Mouse (Mus musculus): ENCODE data around the gene Msl3. TPM values are rescaled to one million over a fixed set of nuclear protein-coding genes. Genes with fewer than 3 reads are reported as not detected.

Gene Msl3
- total RNA-seq (2014; rRNA removed), result 19.3 and 20.3 TPM in 2 replicates
- polyA plus RNA-seq (2015; fragmentation: Nextera tagmentation; extraction: Ambion mirVana), result 11.8 and 13.0 TPM in 2 replicates

- peak; percentile 65 for TF ChIP-seq CTCF (IDR thresholded peaks at IDR 0.05)
- peak; percentile 92 for ATAC-seq (ENCODE audit: low FRiP score)
- peak within 1 kb of the TSS; percentile 66 for H3K4me2 ChIP-seq (ENCODE audit: low read depth, low read length, poor library complexity, severe bottlenecking)
Measured at GRCm38 (mm10) chrX:168673525-168674406, at the start of gene Msl3. TSS of gene Msl3 (minus strand) at chrX:168673898.

GRCm38 (mm10) chrX:168717969-168718368, 44.3 kb upstream of the Msl3 start:
- H3K4me2 ChIP-seq (ENCODE audit: low read depth, low read length, poor library complexity, severe bottlenecking), result no peak overlapping the region
- TF ChIP-seq CTCF (IDR thresholded peaks at IDR 0.05), result peak; percentile 66
- no peak overlapping the region for H3K9ac ChIP-seq (replicated peaks; ENCODE audit: low read length, poor library complexity, severe bottlenecking)
- no peaks in the 10 kb centered on the region; the same call in 1 of the 2 replicates for H3K27me3 ChIP-seq (ENCODE audit: insufficient read depth, low read length)
- no peaks in the 10 kb centered on the region for H3K9me3 ChIP-seq (ENCODE audit: low read length)
- H3K4me1 ChIP-seq (ENCODE audit: insufficient read depth, low read length), result no peaks in the 10 kb centered on the region
- H3K36me3 ChIP-seq (ENCODE audit: insufficient read depth, low read length), result no peaks in the 10 kb centered on the region
- no peak overlapping the region for H3K4me3 ChIP-seq (ENCODE audit: low read depth, low read length)
- DNase-seq (ENCODE audit: low spot score) (peak; percentile 11), ATAC-seq (ENCODE audit: low FRiP score) (no peak)
- 57% methylated on average over 2 of the region's 2 CpGs for WGBS
- no peak overlapping the region for H3K27ac ChIP-seq (ENCODE audit: low read depth, low read length)

More at GRCm38 (mm10) chrX:168673525-168674406, at the start of gene Msl3:
- peak; percentile 76 for DNase-seq (ENCODE audit: low spot score)
- no peaks in the 10 kb centered on the region for H3K36me3 ChIP-seq (ENCODE audit: insufficient read depth, low read length)
- H3K27ac ChIP-seq (ENCODE audit: low read depth, low read length), result peak within 1 kb of the TSS; percentile 90
- H3K4me3 ChIP-seq (ENCODE audit: low read depth, low read length), result peak within 1 kb of the TSS; percentile 52
- 31% methylated on average over 61 of the region's 88 CpGs for WGBS
- no peaks in the 10 kb centered on the region for H3K27me3 ChIP-seq (ENCODE audit: insufficient read depth, low read length)
- H3K9me3 ChIP-seq (ENCODE audit: low read length), result no peaks in the 10 kb centered on the region
- peak within 1 kb of the TSS; percentile 70 for H3K9ac ChIP-seq (replicated peaks; ENCODE audit: low read length, poor library complexity, severe bottlenecking)
- no peaks in the 10 kb centered on the region for H3K4me1 ChIP-seq (ENCODE audit: insufficient read depth, low read length)

- no peaks in the 10 kb centered on the region for H3K9me3 ChIP-seq (ENCODE audit: low read length)
- DNase-seq (ENCODE audit: low spot score) (peak; percentile 60), ATAC-seq (ENCODE audit: low FRiP score) (peak; percentile 65; the same call in 1 of the 2 replicates)
- TF ChIP-seq CTCF (IDR thresholded peaks at IDR 0.05), result no peak
- peak overlapping the region; percentile 70 for H3K9ac ChIP-seq (replicated peaks; ENCODE audit: low read length, poor library complexity, severe bottlenecking)
- no peaks in the 10 kb centered on the region for H3K4me1 ChIP-seq (ENCODE audit: insufficient read depth, low read length)
- H3K4me2 ChIP-seq (ENCODE audit: low read depth, low read length, poor library complexity, severe bottlenecking), result peak overlapping the region; percentile 66
- no peaks in the 10 kb centered on the region for H3K36me3 ChIP-seq (ENCODE audit: insufficient read depth, low read length)
- peak overlapping the region; percentile 90 for H3K27ac ChIP-seq (ENCODE audit: low read depth, low read length)
- 33% methylated on average over 9 of the region's 10 CpGs for WGBS
- peak overlapping the region; percentile 52 for H3K4me3 ChIP-seq (ENCODE audit: low read depth, low read length)
- no peaks in the 10 kb centered on the region for H3K27me3 ChIP-seq (ENCODE audit: insufficient read depth, low read length)
Measured at GRCm38 (mm10) chrX:168674407-168674962, 787 bp upstream of the Msl3 start.

- H3K27ac ChIP-seq (ENCODE audit: low read depth, low read length), result peak overlapping the region; percentile 90
- H3K4me1 ChIP-seq (ENCODE audit: insufficient read depth, low read length), result no peaks in the 10 kb centered on the region
- 15% methylated on average over 31 of the region's 31 CpGs for WGBS
- peak overlapping the region; percentile 52 for H3K4me3 ChIP-seq (ENCODE audit: low read depth, low read length)
- peak; percentile 88 for DNase-seq (ENCODE audit: low spot score)
- H3K9ac ChIP-seq (replicated peaks; ENCODE audit: low read length, poor library complexity, severe bottlenecking), result peak overlapping the region; percentile 70
- no peaks in the 10 kb centered on the region for H3K27me3 ChIP-seq (ENCODE audit: insufficient read depth, low read length)
- H3K36me3 ChIP-seq (ENCODE audit: insufficient read depth, low read length), result no peaks in the 10 kb centered on the region
- peak overlapping the region; percentile 66 for H3K4me2 ChIP-seq (ENCODE audit: low read depth, low read length, poor library complexity, severe bottlenecking)
- ATAC-seq (ENCODE audit: low FRiP score), result peak; percentile 1; the same call in 1 of the 2 replicates
- no peaks in the 10 kb centered on the region for H3K9me3 ChIP-seq (ENCODE audit: low read length)
- TF ChIP-seq CTCF (IDR thresholded peaks at IDR 0.05), result no peak
Measured at GRCm38 (mm10) chrX:168672913-168673524, 679 bp downstream of the Msl3 start.

- WGBS, result 21% methylated on average over 9 of the region's 9 CpGs
Measured at GRCm38 (mm10) chrX:168672425-168672824, 1.3 kb downstream of the Msl3 start.

More at GRCm38 (mm10) chrX:168672425-168672824, 1.3 kb downstream of the Msl3 start:
- TF ChIP-seq CTCF (IDR thresholded peaks at IDR 0.05), result no peak
- peak overlapping the region; percentile 66 for H3K4me2 ChIP-seq (ENCODE audit: low read depth, low read length, poor library complexity, severe bottlenecking)
- H3K4me1 ChIP-seq (ENCODE audit: insufficient read depth, low read length), result no peaks in the 10 kb centered on the region
- DNase-seq (ENCODE audit: low spot score) (peak; percentile 85), ATAC-seq (ENCODE audit: low FRiP score) (peak; percentile 59)
- 0 out of 2 replicates have a peak overlapping the region, but pooled peaks have one; percentile 90 for H3K27ac ChIP-seq (ENCODE audit: low read depth, low read length)
- H3K9me3 ChIP-seq (ENCODE audit: low read length), result no peaks in the 10 kb centered on the region
- no peaks in the 10 kb centered on the region for H3K36me3 ChIP-seq (ENCODE audit: insufficient read depth, low read length)
- peak overlapping the region; percentile 52 for H3K4me3 ChIP-seq (ENCODE audit: low read depth, low read length)
- H3K9ac ChIP-seq (replicated peaks; ENCODE audit: low read length, poor library complexity, severe bottlenecking), result peak overlapping the region; percentile 70
- H3K27me3 ChIP-seq (ENCODE audit: insufficient read depth, low read length), result no peaks in the 10 kb centered on the region
